Mouse (Mus musculus): ENCODE measurements at regions not wholly inside any gene's neighbourhood (a gene's known extent, or its start where the extent isn't known, plus 50 kb on each side); places are given as distances from the start of the nearest gene placed in this dataset.

DNA sequence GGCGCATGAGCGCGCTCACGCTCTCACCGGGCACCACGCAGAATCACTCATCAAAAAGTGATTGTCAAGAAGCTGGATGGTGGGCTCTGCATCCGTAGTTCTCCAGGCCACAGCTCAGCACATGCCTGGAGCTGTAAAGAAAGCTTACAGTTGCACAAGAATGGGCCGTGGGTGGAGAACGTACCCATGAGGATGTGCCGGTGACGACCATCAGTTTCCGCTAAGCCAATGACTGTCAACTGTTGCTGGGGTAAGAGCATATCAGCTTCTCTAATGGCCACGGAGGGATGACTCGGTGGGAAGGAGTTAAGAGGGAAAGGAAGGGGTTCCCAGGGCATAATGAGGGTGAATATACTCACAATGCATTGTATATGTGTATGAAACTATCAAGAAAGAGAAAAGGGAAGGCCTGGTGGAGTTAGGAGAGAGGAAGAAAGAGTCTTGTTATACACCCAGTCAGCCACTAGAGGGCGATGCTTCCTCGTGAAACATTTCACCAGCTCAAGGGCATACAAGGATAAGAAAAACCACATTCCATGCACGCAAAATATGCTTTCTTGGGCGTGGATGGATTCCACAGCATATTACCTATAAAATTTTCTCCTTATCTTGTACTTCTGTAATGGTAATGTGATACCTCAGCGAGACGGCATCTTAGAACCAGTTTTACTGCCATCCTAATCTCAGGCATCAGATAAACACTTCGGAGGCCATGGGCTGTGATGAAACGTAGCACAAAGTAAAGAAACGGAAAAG lies 50.4 kb upstream of the Plet1 start:
- H3K4me3 ChIP-seq (replicated peaks) = peak overlapping the region; percentile 42
- TF ChIP-seq GATA1 (IDR thresholded peaks at IDR 0.05; ENCODE audit: borderline replicate concordance, low read length) (no peak), FLI1 (IDR thresholded peaks at IDR 0.05; ENCODE audit: low read length) (no peak)

More for the DNA sequence above, 50.4 kb upstream of the Plet1 start:
- peaks cover 8% of the 10 kb centered on the region for H3K27me3 ChIP-seq (replicated peaks)
- peaks cover 14% of the 10 kb centered on the region for H3K4me1 ChIP-seq
- no peaks in the 10 kb centered on the region for H3K36me3 ChIP-seq (replicated peaks; ENCODE audit: low read length)
- H3K9me3 ChIP-seq = peaks cover 10% of the 10 kb centered on the region

Measured in megakaryocyte, embryonic 14.5 days (primary cell).